Mouse (Mus musculus): ENCODE measurements at regions not wholly inside any gene's neighbourhood (a gene's known extent, or its start where the extent isn't known, plus 50 kb on each side); places are given as distances from the start of the nearest gene placed in this dataset.

DNA sequence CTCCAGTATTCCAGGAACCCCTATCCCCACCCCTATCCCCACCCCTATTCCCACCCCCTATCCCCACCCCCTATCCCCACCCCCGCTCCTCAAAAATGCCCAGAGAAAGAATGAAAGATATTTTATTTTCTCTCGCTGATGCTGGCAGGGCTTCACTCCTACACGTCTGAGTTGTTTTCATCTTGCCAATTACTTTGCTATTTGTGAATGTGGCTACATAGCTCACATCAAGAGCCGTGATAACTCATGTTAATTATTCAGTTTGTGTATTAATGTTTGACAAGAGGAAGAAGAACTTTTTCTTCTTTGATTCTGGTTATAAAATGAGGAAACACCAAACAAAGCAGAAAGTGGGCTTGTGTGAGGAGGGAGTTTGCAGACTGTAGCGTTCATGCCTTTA lies 57.8 kb upstream of the Gm10295 start:
- no peaks in the 10 kb centered on the region for H3K9me3 ChIP-seq (replicated peaks)
- ATAC-seq (replicated peaks; ENCODE audit: low FRiP score) = no peak
- 15% methylated on average over 5 of the region's 5 CpGs for WGBS
- H3K27ac ChIP-seq = peak overlapping the region; percentile 95
- H3K36me3 ChIP-seq = no peaks in the 10 kb centered on the region
- no peaks in the 10 kb centered on the region for H3K27me3 ChIP-seq
- no peak overlapping the region for H3K4me2 ChIP-seq
- peaks cover 41% of the 10 kb centered on the region for H3K4me1 ChIP-seq
- H3K4me3 ChIP-seq (replicated peaks) = no peak overlapping the region
- H3K9ac ChIP-seq = no peak overlapping the region

DNA sequence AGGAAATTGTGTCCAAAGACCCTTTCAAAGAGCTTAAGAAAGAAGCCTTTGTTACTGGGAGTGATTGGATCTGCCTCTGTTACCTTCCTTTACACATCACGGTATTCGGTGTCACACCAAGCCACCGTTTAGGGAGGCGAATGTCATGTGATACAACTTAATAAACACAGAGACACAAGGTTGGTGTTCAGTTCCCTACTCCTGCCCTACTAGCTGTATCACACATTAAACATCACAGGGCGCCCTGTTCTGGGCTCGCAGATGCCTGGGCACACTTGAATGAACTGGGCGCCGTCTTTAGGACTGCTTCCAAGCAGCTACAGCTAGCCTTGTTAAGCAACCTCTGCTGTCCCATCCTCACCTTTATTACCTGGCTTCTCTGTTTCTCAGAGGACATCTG lies 55.0 kb upstream of the Gm10295 start:
- Histone ChIP-seq H3K27me3 (no peaks in the 10 kb centered on the region), H3K4me2 (no peak overlapping the region), H3K4me1 (peaks cover 32% of the 10 kb centered on the region), H3K27ac (peak overlapping the region; percentile 78), H3K9ac (no peak overlapping the region), H3K9me3 (replicated peaks) (no peaks in the 10 kb centered on the region), H3K4me3 (replicated peaks) (no peak overlapping the region), H3K36me3 (no peaks in the 10 kb centered on the region)
- peak; percentile 92 for ATAC-seq (replicated peaks; ENCODE audit: low FRiP score)
- WGBS = 52% methylated on average over 8 of the region's 8 CpGs
